Mouse (Mus musculus): ENCODE measurements around the gene Eif4a3. TPM values are rescaled to one million over a fixed set of nuclear protein-coding genes. Genes with fewer than 3 reads are reported as not detected.

Eif4a3 gene
- polyA plus RNA-seq, 1 experiment from 2014 or later = 165 TPM

- no peak for ATAC-seq (ENCODE audit: insufficient read depth)
- no peak overlapping the region for H3K4me3 ChIP-seq (replicated peaks)
- 71% methylated on average over 4 of the region's 4 CpGs for WGBS (ENCODE audit: insufficient replicate concordance)
- peaks cover 18% of the 10 kb centered on the region; the same call in 1 of the 2 replicates for H3K27me3 ChIP-seq
- H3K9me3 ChIP-seq (replicated peaks) = no peaks in the 10 kb centered on the region
- no peaks in the 10 kb centered on the region for H3K36me3 ChIP-seq (replicated peaks)
- no peaks in the 10 kb centered on the region for H3K4me1 ChIP-seq (replicated peaks)
- H3K9ac ChIP-seq = no peak overlapping the region
- H3K27ac ChIP-seq (replicated peaks) = no peak overlapping the region
- H3K4me2 ChIP-seq = no peak overlapping the region
Observed at GRCm38 (mm10) chr11:119316720-119317119, 16.8 kb upstream of the Eif4a3 start.

GRCm38 (mm10) chr11:119314252-119314936, 14.5 kb upstream of the Eif4a3 start:
- H3K27ac ChIP-seq (replicated peaks) = no peak overlapping the region
- WGBS (ENCODE audit: insufficient replicate concordance) = 47% methylated on average over 17 of the region's 17 CpGs
- H3K27me3 ChIP-seq = peaks cover 30% of the 10 kb centered on the region
- H3K9me3 ChIP-seq (replicated peaks) = no peaks in the 10 kb centered on the region
- H3K4me2 ChIP-seq = peak overlapping the region; percentile 25; the same call in 1 of the 2 replicates
- no peaks in the 10 kb centered on the region for H3K36me3 ChIP-seq (replicated peaks)
- H3K9ac ChIP-seq = no peak overlapping the region
- no peaks in the 10 kb centered on the region for H3K4me1 ChIP-seq (replicated peaks)
- no peak for ATAC-seq (ENCODE audit: insufficient read depth)
- no peak overlapping the region for H3K4me3 ChIP-seq (replicated peaks)

GRCm38 (mm10) chr11:119310621-119311020, 10.7 kb upstream of the Eif4a3 start:
- 18% methylated on average over 10 of the region's 10 CpGs for WGBS (ENCODE audit: insufficient replicate concordance)
- Histone ChIP-seq H3K27ac (replicated peaks) (no peak overlapping the region), H3K4me2 (no peak overlapping the region), H3K4me3 (replicated peaks) (no peak overlapping the region), H3K9me3 (replicated peaks) (no peaks in the 10 kb centered on the region), H3K27me3 (peaks cover 35% of the 10 kb centered on the region), H3K9ac (no peak overlapping the region), H3K36me3 (replicated peaks) (no peaks in the 10 kb centered on the region), H3K4me1 (replicated peaks) (no peaks in the 10 kb centered on the region)
- ATAC-seq (ENCODE audit: insufficient read depth) = no peak

GRCm38 (mm10) chr11:119307916-119308315, 8.0 kb upstream of the Eif4a3 start:
- H3K9me3 ChIP-seq (replicated peaks) = no peaks in the 10 kb centered on the region
- H3K36me3 ChIP-seq (replicated peaks) = no peaks in the 10 kb centered on the region
- no peak overlapping the region for H3K9ac ChIP-seq
- 29% methylated on average over 11 of the region's 11 CpGs for WGBS (ENCODE audit: insufficient replicate concordance)
- H3K4me3 ChIP-seq (replicated peaks) = no peak overlapping the region
- H3K27me3 ChIP-seq = peaks cover 52% of the 10 kb centered on the region
- no peak overlapping the region for H3K27ac ChIP-seq (replicated peaks)
- ATAC-seq (ENCODE audit: insufficient read depth) = no peak
- H3K4me2 ChIP-seq = no peak overlapping the region
- H3K4me1 ChIP-seq (replicated peaks) = no peaks in the 10 kb centered on the region

GRCm38 (mm10) chr11:119307658-119307867, 7.7 kb upstream of the Eif4a3 start, which contains the start of gene Card14:
Gene Card14, plus strand, starts transcription at chr11:119307768.
- no peak within 1 kb of the TSS for H3K9ac ChIP-seq
- WGBS (ENCODE audit: insufficient replicate concordance) = 39% methylated on average over 1 of the region's 1 CpGs
- peaks cover 52% of the 10 kb centered on the region for H3K27me3 ChIP-seq

GRCm38 (mm10) chr11:119306762-119307657, 7.1 kb upstream of the Eif4a3 start:
- Histone ChIP-seq H3K27ac (replicated peaks) (no peak overlapping the region), H3K4me2 (no peak overlapping the region), H3K9ac (no peak overlapping the region), H3K27me3 (peaks cover 51% of the 10 kb centered on the region), H3K4me1 (replicated peaks) (no peaks in the 10 kb centered on the region), H3K36me3 (replicated peaks) (no peaks in the 10 kb centered on the region), H3K9me3 (replicated peaks) (no peaks in the 10 kb centered on the region), H3K4me3 (replicated peaks) (no peak overlapping the region)
- WGBS (ENCODE audit: insufficient replicate concordance) = 47% methylated on average over 13 of the region's 13 CpGs
- ATAC-seq (ENCODE audit: insufficient read depth) = no peak

More at GRCm38 (mm10) chr11:119307658-119307867, 7.7 kb upstream of the Eif4a3 start, which contains the start of gene Card14:
- H3K27ac ChIP-seq (replicated peaks) = no peak within 1 kb of the TSS
- no peaks in the 10 kb centered on the region for H3K4me1 ChIP-seq (replicated peaks)
- H3K36me3 ChIP-seq (replicated peaks) = no peaks in the 10 kb centered on the region
- no peak within 1 kb of the TSS for H3K4me2 ChIP-seq
- no peak for ATAC-seq (ENCODE audit: insufficient read depth)
- H3K9me3 ChIP-seq (replicated peaks) = no peaks in the 10 kb centered on the region
- H3K4me3 ChIP-seq (replicated peaks) = no peak within 1 kb of the TSS

- WGBS (ENCODE audit: insufficient replicate concordance) = 39% methylated on average over 16 of the region's 16 CpGs
- Histone ChIP-seq H3K27me3 (peaks cover 47% of the 10 kb centered on the region), H3K4me3 (replicated peaks) (no peak overlapping the region), H3K9me3 (replicated peaks) (no peaks in the 10 kb centered on the region), H3K36me3 (replicated peaks) (no peaks in the 10 kb centered on the region), H3K27ac (replicated peaks) (no peak overlapping the region), H3K9ac (no peak overlapping the region), H3K4me1 (replicated peaks) (peaks cover 9% of the 10 kb centered on the region), H3K4me2 (no peak overlapping the region)
- ATAC-seq (ENCODE audit: insufficient read depth) = no peak
Observed at GRCm38 (mm10) chr11:119304904-119305712, 5.2 kb upstream of the Eif4a3 start.

- peak overlapping the region; percentile 94 for H3K4me2 ChIP-seq
- H3K9me3 ChIP-seq (replicated peaks) = no peaks in the 10 kb centered on the region
- no peak overlapping the region for H3K9ac ChIP-seq
- no peak for ATAC-seq (ENCODE audit: insufficient read depth)
- H3K27me3 ChIP-seq = peaks cover 34% of the 10 kb centered on the region
- peaks cover 28% of the 10 kb centered on the region for H3K4me1 ChIP-seq (replicated peaks)
- H3K4me3 ChIP-seq (replicated peaks) = peak overlapping the region; percentile 87; the same call in 1 of the 2 replicates
- H3K36me3 ChIP-seq (replicated peaks) = peaks cover 22% of the 10 kb centered on the region
- H3K27ac ChIP-seq (replicated peaks) = no peak overlapping the region
- 22% methylated on average over 2 of the region's 2 CpGs for WGBS (ENCODE audit: insufficient replicate concordance)
Observed at GRCm38 (mm10) chr11:119300986-119301385, 1.1 kb upstream of the Eif4a3 start.

GRCm38 (mm10) chr11:119300246-119300935, 502 bp upstream of the Eif4a3 start:
- ATAC-seq (ENCODE audit: insufficient read depth) = peak; percentile 71; the same call in 1 of the 2 replicates
- peaks cover 28% of the 10 kb centered on the region for H3K36me3 ChIP-seq (replicated peaks)
- H3K4me3 ChIP-seq (replicated peaks) = peak overlapping the region; percentile 87
- H3K4me1 ChIP-seq (replicated peaks) = peaks cover 28% of the 10 kb centered on the region
- H3K9me3 ChIP-seq (replicated peaks) = no peaks in the 10 kb centered on the region
- peak overlapping the region; percentile 86 for H3K27ac ChIP-seq (replicated peaks)
- WGBS (ENCODE audit: insufficient replicate concordance) = 1% methylated on average over 31 of the region's 31 CpGs
- H3K27me3 ChIP-seq = peaks cover 34% of the 10 kb centered on the region
- H3K4me2 ChIP-seq = peak overlapping the region; percentile 94
- peak overlapping the region; percentile 93 for H3K9ac ChIP-seq

GRCm38 (mm10) chr11:119298917-119299316, 972 bp downstream of the Eif4a3 start:
- Histone ChIP-seq H3K4me1 (replicated peaks) (peaks cover 28% of the 10 kb centered on the region), H3K27me3 (peaks cover 21% of the 10 kb centered on the region), H3K9me3 (replicated peaks) (no peaks in the 10 kb centered on the region), H3K36me3 (replicated peaks) (peaks cover 43% of the 10 kb centered on the region), H3K9ac (peak overlapping the region; percentile 93), H3K4me3 (replicated peaks) (peak overlapping the region; percentile 87), H3K27ac (replicated peaks) (peak overlapping the region; percentile 86), H3K4me2 (peak overlapping the region; percentile 94)
- WGBS (ENCODE audit: insufficient replicate concordance) = 12% methylated on average over 7 of the region's 7 CpGs
- no peak for ATAC-seq (ENCODE audit: insufficient read depth)

Measured in liver, embryonic 15.5 days (tissue).